Mouse (Mus musculus) T-helper 2 cell (primary cell): Measurements from ENCODE around the gene Ggta1.

Experiments
- in situ Hi-C: fragments of 300-600 bp; cut with MboI, MseI; formaldehyde crosslinking; loops from one replicate; pipeline ENCODE4 v1.15.1; 2025; ENCODE audit warnings: high pct_unique_total_duplicates

Gene Ggta1

DNA sequence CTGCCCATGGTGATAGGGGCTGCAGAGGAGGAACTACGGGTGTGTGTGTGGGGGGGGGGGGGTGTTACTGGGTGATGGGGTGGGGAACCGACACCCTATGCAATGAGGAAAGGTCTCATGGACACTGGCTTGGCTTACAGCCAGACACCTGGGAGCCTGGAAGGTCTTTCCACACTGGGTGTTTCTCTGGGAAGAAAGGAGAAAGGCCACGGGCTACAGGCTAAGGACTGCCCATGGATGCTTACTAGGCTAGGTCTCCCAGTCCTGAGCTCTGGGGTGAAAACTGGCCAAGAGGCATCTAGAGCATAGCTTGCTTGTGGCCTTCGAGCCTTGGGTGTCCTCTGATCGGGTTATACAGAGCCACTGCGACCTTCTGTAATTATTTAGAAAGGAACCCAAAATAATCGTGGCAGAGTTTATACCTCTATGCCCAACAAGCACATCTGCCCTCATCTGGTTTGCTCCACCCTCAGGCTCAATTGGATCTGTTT is at the start of gene Ggta1:
Gene Ggta1 (minus strand): TSS at position 441 of the 491 bp plus-strand sequence.
- in situ Hi-C loops = loop anchor here (5.0 kb wide), 2 partner anchors 34 to 501 kb away; partner anchors contain the start of gene Traf1

DNA sequence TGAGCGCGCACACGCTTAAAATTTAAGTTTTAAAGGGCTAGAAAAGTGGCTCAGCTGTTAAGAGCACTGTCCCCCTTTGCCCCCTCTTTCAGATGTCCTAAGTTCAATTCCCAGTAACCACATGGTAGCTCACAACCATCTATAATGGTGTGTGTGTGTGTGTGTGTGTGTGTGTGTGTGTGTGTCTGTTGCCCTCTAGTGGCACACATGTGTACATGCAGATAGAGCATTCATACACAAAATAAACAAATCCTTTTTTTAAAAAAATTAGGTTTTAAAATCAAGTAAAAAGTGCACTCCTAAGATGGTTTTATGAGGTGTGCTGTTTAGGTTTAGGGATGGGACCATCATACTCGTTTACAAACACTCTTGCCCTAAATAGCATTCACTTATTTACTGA is 49.2 kb upstream of the Ggta1 start:
- in situ Hi-C loops = loop anchor here (5.0 kb wide), 1 partner anchor 220 kb away; no protein-coding TSS in a partner anchor

DNA sequence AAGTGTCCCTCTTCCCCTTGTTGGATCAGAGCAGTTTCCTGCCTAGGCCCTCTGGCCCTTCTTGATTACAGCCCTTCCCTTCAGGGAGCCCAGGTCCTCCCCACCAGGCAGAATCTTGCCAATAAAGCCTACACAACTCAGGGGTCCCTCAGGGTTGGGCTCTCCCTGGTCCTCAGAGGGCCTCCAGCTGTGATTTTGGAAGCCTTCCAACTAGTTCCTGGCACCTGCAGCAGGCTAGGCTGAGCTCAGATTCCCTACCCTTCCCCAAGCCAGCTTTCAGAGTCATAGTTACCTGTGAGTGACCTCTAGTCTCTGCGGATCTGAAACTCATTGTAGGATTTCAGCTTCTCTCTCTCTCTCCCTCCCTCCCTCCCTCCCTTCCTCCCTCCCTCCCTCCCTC is 47.9 kb upstream of the Ggta1 start:
- in situ Hi-C loops = loop anchor here (5.0 kb wide), 1 partner anchor 219 kb away; no protein-coding TSS in a partner anchor

DNA sequence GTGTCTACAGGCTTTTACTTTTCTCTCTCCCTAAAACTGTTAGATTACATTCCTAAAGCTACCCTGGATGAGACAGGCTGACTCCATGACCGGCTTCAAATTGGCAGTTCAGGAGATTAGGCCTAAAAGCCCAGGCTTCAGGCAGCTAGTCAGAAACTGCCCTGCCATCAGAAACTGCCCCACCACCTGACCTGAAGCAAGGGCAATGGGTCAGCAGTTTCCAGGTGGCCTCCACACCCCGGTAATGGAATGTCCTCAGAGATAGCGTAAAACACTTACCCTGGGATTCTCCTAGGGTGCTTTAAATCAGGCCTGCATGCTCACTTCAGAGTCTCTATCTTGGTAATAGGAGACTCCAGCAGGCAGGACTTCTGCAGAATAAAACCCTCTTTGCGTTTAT is 46.9 kb upstream of the Ggta1 start:
- in situ Hi-C loops = loop anchor here (5.0 kb wide), 1 partner anchor 218 kb away; no protein-coding TSS in a partner anchor

DNA sequence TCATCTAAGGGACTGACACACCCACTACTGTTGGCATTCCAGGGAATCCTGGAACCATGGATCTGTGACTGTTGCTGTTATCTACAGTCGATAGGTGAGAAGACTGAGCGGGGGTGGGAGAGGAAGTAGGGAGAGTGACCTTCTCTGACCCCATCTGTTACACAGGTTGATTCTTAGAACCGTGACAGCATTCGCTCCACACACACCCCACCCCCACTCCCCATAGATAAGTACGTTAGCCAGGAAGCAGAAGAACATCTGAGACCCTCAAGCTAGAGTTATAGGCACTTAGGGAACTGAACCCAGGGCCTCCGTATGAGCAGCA is 46.3 kb upstream of the Ggta1 start:
- in situ Hi-C loops = no loop called here

DNA sequence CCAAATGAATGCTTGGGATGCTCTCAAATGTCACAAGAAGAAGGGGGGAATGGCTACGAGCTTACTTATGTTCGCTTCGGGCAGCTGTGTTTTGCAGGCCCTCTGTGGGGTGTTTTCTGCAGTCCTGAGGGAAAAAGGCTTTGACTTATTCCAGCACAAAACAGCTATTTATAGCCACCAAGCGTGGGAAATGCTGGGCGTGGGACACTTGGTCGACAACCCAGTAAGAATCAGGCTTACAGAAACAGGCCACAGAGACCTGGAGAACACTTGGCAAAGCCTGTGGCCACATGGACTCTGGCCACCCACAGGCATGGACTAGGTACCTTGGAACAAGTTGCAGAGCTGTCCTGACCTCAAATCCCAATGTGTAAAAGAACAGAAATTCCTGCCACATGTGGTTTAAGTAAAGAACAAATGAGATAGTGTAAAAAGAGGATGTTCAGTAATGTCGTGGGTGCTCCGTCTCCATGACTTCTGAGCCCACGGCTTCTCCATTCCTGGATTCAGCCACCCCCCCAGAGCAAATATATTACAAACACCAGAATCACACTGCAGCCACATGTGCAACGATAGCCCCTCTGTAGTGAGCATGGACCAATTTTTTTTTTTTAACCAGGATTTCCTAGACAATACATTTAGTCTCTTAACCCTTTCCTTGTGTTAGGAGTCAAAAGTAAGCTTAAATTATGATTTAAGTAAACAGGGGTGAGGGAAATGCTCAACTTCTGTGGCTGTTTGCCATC is 45.7 kb upstream of the Ggta1 start:
- in situ Hi-C loops = no loop called here

DNA sequence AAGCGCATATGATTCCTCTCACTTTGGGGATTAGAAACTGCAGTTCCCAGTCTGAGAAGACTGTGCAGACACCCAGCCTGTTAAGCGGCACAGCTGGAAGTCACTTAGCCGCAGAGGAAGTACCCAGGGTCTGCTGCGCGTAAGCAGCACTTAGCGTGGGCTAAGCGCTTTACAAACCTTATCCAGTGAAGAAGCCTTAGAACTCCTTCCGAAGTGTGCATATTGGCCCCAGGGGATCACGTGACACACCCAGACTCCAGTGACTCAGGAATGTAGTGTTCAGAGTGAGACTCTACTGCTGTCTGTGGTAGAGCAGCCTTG is 44.1 kb upstream of the Ggta1 start:
- in situ Hi-C loops = no loop called here

DNA sequence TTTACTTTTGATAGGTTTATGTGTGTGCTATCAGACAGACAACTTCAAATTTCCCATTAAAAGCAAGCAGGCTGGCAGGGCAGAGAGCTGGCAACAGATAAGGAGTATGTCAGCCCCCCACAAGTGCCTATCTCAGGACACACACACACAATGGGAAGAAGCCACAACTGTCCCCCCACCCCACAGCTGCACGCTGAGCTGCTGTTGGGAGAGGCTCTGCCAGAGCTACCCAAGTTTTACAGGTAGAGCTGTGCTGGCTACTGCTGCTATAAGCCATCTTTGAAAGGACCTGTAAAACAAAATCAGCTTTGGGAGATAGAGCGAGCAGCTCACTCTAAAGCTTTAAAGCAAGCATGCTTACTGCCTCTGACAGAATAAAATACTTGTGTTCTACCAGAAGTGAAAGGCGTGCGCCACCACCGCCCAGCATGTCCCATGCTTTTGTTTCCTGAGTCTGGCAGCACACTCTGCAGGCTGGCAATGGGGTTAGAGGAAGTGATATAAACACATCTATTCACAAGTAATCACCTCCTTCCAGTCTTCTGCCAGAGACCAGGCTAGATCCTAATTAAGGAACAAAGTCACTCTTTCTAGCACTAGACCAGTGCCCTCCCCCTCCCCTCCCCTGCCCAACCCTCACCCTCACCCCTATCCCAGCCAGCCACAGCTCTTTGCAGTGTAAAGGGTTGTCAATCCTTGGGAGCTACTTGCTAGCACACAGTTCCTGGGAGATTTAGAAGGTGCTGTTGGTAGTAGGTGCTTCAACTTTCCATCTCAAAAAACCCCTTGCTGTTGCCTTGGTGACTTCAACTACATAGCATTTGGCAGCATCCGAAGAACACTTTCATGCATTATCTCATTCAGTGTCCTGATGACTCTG is 43.5 kb upstream of the Ggta1 start:
- in situ Hi-C loops = no loop called here

DNA sequence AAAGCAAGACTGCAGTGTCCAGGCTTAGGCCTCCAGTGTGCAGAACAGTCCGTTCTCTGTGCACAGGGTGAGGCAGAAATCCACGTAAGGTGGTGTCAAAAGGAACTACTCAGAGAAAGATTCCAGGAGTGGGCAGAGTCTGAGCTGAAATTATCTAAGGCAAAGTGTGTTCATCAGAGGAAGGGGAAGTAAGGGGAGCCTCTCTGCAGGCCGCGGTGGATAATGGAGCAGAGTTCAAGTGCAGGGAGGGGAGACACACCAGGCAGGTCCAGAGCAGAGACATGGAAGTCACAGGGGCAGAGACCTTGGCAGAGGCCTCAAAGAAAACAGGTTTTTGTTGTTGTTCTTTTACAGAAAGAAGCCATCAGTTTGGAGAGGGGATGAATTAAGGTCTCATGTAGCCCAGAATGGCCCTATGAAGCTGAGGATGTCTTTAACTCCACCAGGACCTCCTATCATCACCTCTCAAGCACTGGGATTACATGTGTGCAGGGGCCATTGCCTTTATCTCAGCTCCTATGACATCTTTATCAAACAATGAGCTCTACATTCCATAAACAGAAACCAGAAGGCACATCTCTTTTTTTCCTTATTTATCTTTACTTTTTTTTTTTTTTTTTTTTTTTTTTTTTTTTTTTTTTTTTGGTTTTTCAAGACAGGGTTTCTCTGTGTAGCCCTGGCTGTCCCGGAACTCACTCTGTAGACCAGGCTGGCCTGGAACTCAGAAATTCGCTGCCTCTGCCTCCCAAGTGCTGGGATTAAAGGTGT is 42.7 kb upstream of the Ggta1 start:
- in situ Hi-C loops = no loop called here

DNA sequence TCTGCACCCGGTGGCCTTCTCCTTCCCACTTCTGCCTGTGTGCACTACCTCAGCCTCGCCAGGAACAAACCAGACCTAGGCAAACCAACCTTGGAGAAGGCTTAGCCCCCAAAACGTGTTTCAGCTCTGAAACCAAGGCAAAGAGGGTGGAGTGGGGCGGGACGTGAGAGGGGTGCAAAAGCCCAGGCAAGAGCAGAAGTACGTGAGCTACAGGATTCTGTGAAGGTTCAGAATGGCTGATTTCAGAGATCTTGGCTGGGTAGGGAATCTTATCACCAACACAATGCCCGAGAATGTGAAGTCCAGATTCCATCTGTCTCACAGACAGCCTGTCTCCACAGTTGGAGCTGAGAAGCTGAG is 41.4 kb upstream of the Ggta1 start:
- in situ Hi-C loops = no loop called here

DNA sequence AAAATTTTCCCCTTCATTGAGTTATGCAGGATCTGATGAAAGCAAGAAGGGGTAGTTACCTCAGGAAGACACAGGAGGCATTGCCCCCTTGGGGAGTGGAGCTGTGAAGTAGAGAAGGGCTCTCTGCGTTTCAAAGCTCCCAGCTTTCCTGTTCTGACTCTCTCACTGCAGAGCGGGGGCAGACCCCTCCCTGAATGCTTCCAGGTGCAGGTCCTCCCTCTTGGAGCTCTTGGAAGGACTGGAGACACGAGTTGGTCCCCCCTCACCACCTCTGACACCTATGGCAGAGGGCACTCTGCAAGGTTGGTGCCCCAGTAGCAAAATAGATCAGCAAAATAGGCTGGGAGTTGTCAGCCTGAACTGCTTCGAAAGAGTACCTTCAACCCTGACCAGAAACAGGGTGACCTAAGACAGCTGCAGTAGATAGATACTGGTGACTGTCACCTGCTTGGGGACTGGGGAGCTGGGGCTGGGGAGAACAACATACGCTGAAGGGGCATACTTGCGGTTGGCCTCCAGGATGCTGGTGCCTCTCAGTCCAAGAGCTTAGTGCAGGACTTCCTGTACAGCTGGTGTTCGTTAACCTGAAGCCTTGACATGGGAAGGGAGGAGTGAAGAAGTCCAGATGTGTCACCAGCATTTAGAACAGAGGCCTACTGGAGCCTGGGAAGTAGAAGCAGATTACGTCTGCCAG is 40.8 kb upstream of the Ggta1 start:
- in situ Hi-C loops = no loop called here

DNA sequence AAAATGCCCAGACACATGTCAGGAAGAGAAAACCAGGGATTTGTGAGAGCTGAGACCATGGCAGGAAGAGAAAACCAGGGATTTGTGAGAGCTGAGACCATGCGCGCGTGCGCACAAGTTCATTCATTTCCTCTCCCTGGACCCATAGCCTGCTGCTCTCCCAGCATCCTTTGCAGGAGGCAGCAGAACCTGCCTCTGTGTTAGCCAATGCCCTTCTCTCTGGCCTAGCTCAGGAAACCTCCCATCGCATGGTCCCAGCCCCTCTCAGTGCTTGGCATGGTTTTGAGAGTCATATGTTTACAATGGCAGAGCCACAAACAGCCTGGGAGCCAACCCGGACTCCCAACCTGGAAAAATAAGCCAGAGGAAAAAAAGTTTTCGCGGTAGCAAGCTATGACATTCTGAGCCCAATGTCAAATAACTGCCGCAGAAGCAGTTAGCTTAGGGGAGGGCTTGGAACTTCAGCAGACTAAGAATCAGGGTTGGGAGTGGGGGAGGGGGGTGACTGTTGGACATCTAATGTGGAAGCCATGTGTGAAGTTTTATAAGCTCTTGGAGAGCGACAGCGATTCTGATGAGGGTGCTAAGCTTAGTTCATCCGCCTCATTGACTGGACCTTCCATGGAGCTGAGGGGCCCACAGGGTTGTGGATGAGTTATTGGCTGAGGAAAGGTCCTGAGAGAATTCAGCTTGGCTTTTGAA is 40.1 kb upstream of the Ggta1 start:
- in situ Hi-C loops = no loop called here

DNA sequence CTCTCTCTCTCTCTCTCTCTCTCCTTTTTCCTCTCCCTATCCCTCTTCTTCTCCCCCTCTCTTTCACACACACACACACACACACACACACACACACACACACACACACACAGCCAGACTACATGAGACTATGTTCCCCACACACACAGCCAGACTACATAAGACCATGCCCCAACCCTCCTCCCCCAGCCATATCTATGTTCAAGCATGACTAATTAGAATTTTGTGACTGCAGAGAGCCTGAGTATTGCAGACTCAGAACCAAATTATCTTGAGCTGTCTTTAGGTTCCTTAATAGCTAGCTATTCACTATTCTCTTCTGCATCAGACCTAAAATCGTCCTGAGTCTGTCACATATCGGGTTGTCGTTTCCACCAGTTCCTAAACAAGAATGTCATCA is 39.5 kb upstream of the Ggta1 start:
- in situ Hi-C loops = no loop called here

DNA sequence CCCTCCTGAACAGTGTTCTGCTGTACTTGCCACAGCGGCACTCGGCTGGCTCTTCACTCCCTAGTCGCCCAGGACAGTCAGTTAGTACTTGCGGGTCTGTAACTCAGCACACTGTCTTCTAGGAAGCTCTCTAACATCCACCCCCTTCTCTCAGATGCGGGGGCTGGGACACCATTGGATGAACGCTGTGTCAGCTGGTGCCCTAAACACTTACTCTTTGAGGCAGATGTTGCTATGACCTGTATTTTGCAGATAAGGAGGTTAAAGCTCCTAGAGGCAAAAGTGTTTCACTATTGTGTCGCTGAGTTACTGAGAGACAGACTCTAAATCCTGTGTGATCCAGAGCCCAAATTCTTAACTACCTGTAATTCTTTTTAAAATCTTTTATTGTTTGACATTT is 36.4 kb upstream of the Ggta1 start:
- in situ Hi-C loops = loop anchor here (5.0 kb wide), 1 partner anchor 37 kb away; the partner anchor contains the start of gene Ggta1

DNA sequence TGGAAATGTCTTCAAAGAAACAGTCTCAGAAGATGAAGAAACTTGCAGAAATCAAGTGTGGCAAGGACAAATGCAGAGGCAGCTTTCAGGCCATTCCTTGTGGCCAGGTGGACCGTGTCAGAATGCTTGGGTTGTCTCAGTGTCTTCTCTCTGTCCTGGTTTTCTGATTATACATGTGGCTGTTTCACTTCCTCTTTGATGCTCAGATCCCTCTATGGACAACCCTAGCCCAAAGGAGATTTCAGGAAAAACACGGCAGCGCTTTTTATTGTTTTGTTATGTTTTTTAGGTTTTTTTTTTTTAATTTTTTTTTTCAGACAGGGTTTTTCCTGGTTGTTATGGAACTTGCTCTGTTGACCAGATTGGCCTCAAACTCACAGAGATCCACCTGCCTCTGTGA is 35.9 kb upstream of the Ggta1 start:
- in situ Hi-C loops = loop anchor here (5.0 kb wide), 1 partner anchor 37 kb away; the partner anchor contains the start of gene Ggta1

DNA sequence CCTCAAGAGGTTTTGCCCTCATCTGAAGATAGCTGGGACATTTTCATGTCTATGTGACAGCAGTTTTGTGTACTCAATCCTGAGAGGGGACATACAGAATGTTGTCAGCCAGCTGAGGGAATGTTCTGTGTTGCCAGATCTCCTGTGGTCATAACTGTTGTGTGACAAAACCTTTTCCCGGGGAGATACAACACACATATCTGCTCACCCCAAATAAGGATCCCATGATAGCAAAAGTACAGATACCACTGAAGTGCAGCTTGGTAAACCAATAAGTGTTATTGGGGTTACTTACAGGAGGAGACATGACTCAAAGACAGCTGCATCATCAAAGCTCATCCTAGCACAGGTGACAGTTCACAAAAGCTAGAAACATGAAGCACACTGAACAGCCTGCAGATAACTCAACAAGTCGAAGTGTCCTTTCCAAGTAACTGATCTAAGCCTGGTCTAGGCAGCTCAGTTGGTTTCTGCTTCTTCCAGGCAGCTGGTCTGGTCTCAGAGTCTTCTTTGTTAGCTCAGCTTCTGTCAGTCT is 34.7 kb upstream of the Ggta1 start:
- in situ Hi-C loops = loop anchor here (5.0 kb wide), 1 partner anchor 35 kb away; the partner anchor contains the start of gene Ggta1

DNA sequence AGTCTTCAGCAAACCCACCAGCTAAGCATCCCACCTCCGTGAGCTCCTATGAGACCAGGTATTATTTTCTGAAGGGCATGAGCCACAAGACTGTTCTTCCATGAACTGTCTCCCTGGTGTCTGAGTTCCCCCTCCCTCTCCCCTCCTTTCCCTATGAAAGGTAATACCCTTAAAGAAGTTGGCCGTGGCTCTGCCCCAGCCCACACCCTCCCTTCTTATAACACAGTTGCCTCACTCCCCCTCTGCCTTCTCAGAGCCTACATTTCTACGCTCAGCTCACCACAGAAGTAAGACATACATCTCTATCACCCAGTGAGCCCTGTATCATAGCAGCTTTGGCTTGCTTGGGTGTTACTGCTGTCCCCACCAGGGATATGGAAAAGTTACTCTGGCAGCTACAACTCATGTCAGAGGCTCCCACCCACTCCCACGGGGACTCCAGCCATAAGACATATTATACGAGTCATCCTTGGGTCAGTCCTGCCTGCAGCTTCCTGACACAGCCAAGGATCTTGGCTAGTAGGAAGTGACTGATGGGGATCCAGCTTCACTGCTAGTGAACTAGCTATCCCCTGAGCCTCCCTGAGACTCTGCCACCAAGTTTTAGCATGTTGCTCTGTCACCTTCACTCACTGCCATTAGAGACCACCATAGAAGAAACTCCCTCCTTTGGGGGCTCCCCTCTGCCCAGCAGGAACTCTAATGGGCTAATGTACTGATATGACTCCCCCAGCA is 33.4 kb upstream of the Ggta1 start:
- in situ Hi-C loops = loop anchor here (5.0 kb wide), 1 partner anchor 34 kb away; the partner anchor contains the start of gene Ggta1

DNA sequence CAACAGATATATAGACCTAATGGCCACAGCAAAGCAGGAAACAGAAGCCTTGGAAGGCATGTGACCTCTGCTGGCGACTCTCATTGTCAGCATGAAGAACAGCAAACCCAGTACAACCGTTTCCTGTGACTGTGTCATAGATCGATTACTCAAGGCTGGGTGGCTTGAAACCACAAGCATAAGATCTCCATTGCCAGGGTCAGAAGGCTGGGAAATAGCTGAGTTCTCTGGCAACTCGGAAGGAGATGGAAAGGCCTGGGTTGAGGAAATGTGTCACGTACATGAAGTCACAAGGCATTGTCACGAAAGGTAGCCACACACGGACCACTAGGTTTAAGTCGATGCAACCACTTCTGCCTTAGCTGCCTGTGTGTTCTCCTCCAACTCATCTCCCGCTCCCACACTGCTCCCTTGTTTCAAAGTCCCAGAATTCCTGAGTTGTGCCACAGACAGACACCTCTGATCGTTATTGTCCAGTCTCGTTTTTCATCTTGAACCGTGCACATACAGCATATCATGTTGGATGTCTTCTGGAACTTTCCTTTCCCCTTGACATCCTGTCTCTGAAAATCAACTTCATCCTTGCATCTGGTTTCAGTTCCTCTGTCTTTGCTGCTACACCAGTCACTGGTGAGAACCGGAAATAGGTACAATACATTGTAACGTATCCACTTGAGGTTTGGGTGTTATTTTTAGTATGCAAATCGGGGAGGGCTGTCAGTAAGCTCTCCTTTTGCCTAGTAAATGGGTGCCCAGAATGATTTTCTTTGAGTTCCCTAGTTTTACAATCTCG is 32.7 kb upstream of the Ggta1 start:
- in situ Hi-C loops = loop anchor here (5.0 kb wide), 1 partner anchor 33 kb away; the partner anchor contains the start of gene Ggta1

DNA sequence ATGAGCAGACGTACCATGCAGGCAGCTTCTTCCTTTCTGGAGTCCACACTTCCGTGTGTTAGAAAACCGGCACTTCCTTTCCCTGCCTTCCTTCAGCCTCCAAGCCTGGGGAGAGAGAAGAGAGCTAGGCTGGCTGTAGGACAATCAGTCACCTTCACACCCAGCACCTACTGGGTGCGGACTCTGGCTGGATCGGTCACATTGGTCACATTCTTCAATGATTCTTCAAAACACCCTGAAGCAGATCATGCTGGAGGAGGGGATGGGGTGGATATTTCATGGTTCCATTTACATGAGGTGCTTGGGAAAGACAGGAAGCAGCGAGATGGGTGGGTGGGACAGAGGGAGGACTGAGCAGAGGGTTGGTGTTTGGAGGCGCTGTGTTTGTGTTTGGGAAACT is 30.5 kb upstream of the Ggta1 start:
- in situ Hi-C loops = no loop called here
